Mouse (Mus musculus) monocyte, adult 5-6 weeks (primary cell): ENCODE results near the gene Duox1. TPM values are rescaled to one million over a fixed set of nuclear protein-coding genes. Genes with fewer than 3 reads are reported as not detected.

ENCODE experiments used
- ATAC-seq: fragments of 153-309, 156-312 bp; replicated peaks from 2 replicates; pipeline ENCODE4 v1.8.0; 2017; ENCODE audit warnings: mild to moderate bottlenecking; ENCODE audit not compliant: low TSS enrichment, insufficient number of reproducible peaks, severe bottlenecking, poor library complexity, low FRiP score
- total RNA-seq: library from RNA; stranded (forward); fragments of 200-1000, 200-491, 200-594 nt; gene quantifications from 3 replicates; pipeline ENCODE4 v1.2.3, GENCODE M21; 2017

Duox1 gene
- total RNA-seq, 1 experiment from 2014 or later: not detected

DNA sequence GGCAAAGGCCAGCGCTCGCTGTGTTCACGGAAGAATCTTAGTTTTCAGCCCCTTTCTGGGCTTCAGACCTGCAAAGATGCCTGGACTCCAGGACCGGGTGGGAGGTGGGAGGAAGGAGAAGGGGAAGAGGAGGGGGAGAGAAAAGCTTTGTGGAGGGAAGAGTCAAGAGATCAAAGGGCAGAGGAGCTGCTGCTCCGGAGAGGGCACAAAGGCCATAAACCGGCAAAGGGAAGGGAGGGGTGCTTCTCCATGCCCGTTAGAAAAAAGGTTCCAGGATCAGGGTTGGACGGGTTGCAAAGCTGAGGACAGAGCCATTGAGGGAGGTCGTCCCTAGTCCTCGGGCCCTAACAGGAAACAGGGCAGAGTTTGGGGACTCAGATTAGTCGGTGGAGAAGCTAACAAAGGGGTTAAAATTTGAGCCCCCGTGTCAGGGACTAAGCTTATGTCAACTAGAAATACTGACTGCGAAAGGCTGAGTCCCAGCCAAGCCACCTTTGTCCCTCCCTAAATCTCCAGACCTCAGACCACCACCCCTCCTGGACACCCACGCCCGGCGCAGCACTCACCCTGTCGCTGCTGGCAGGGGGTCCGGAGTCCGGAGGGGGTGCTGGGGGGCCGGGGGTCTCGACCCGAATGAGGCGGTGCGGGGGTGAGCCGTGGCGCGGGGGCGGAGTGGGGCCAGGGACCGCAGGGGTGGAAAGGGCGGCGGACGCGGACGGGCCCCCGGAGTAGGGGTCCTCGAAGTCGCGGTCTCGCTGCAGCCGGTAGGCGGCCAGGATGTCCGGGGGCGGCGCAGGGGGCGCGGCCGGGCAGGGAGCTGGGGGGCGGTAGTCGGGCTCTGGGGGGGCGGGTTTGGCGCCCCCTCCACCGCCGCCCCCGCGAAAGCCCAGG is 52.9 kb downstream of the Duox1 start:
- no peak for ATAC-seq

DNA sequence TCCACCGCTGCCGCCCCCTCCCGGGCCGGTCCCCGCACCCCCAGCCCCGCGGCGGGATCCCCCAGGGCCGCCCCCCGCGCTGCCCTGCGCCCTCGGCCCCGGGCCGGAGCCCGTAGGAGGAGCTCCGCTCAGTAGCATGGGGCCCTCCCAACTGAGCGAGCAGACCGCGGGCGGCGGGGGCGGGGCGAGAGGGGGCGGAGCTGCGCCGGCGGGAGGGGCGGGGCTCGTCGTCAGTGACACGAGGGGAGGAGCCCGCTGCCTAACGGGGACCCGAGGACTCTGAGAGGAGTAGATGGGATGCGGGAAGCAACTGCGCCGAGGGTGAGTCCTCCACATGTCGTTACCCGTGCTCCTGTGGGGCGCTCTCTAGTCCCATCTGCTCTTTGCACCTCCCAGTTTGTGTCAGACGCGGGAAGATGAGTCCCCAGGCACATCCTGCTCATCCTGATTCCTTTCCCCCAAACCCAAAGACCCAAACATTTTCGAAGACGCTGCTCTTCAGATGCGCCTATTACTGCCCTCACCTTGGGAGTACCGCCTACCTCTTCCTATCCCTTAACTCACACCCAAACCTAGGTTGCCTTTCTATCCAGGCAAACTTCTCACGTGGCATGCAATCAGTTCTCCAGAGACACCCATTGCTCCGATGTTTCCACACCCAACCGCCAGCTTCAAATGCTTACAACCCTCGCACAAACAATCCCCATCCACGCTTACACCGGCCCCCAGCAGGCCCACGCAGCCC is 53.7 kb downstream of the Duox1 start, which contains the start of gene Shf:
Gene Shf (minus strand): TSS at position 168 of the 745 bp plus-strand sequence.
- ATAC-seq: peak; percentile 64

DNA sequence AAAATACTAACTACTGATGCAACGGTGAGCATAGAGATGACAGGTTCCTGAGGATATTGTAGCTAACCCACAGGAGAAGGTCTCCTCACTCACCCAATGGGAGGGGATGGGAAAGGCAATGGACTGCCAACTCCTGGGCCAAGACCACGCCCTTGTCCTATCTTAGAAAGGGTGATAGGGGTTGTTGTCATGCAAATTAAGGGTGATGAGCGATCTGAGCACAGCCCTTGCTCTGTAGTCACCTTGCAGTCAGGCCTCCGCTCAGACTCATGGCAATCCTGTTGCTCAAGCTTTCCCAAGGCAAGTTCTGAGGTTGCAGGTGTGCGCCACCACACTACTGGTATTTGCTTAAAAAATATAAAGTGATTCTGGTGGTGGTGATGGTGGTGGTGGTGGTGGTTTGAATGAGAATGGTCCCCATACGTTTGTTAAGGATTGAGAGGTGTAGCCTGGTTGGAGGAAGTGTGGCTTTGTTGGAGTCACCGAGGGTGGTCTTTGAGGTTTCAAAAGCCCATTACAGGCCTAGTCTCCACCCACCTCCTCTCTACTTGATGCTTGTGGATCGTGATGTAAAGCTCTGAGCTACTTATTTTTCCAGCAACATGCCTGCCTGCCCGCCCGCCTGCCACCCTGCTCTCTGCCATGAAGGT is 54.8 kb downstream of the Duox1 start:
- no peak for ATAC-seq

DNA sequence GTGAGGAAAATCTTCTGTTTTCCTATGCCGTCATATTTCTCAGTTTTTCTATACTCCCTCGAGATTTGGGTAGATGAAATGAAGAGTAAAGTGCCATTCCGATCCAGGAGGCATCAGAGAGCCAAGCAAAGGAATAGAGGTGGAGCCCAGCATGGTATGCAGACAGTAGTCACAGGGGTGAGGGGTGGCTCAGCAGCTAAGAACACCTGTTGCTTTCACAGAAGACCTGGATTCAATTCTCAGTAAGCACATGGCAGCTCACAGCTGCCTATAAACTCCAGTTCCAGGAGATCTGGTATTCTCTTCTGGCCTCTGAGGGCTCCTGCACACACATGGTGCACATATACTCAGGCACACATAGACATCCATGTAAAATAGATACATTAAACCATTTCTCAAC is 56.6 kb downstream of the Duox1 start:
- ATAC-seq: no peak

DNA sequence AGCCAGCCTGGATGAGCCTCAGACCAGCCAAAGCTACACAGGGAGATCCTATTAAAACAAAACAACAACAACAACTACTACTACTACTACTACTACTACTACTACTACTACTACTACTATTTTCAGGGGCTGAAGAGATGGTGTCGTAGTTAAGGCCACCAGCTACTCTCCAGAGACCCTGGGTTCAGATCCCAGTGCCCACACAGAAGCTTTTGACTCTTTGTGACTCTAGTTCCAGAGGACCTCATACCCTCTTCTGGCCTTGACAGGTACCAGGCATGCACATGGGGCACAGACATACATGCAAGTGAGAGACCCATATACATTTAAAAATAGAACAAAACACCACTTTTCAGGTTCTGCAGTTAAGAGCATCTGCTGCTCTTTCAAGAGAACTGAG is 57.1 kb downstream of the Duox1 start:
- no peak for ATAC-seq

DNA sequence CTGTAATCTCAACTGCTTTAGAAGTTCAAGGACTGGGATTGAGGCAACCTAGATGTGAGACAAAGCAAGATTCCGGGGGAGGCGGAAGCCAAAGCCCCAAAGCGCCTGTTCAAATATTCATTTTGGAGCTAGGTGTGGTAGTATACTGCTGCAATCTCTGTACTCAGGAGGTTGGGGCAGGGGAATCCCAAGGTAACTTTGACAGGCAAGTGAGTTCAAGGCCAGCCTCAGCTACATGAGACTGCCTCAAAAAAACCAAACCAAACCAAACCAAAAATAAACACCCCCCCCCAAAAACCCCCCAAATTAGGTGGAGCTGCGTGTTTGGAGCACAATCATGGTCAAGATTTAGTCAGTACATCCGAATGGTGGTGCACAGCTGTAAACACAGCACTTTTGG is 58.5 kb downstream of the Duox1 start:
- no peak for ATAC-seq

DNA sequence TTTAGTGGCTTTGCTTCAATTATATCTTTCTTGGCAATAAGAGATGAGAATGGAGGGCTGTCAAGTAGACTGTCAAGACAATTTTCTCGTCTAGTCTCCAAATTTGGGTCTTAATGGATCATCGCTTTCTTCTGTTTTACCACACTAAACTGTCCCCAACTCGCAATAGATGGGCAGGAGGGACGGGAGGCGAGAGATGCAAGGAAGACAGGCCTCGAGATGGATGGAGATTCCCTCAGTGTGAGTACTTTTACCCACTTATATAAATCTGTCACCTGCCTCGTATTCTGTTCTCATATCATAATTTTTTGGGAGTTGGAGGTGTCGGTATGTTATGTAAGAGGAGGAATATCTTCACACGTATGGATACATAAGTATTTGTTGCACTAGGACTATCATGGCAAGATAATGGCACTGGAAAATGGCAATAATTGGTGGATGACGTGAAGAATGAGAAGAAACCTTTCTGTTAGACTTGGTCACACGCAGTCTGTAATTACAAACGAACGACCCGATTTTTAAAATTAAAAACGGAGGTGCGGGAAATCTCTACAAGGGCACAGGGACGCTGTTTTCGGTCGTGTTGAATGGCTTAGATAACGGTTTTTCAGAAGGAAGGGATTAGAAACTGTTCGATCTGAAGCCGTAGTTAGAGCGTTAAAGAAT is 59.3 kb downstream of the Duox1 start:
- no peak for ATAC-seq

DNA sequence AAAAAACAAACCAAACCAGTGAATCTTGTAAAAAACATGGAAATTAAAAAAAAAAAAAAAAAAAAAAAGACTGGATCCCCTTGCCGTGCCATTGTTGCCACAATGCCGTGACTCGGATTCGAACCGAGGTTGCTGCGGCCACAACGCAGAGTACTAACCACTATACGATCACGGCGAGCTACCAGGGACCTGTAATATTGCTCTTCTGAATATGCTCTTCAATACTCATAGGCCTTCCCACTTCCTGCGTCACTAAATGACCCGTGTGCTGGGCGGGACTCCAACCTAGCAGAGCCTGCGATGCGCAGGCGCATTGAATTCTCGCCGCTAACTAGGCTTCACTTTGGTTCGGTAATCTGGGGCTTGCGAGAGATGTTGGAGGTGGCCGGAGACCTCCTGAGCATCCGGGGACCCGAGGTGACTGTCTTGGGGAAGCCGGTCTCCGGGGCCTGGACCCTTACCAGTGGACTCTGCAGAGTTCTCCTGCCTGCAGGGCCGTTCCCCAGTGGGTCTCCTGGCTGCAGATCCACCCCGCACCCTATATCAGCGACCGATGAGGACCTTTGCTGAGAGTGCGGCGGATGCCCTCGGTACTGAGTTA is 60.0 kb downstream of the Duox1 start:
- ATAC-seq: peak; percentile 79

DNA sequence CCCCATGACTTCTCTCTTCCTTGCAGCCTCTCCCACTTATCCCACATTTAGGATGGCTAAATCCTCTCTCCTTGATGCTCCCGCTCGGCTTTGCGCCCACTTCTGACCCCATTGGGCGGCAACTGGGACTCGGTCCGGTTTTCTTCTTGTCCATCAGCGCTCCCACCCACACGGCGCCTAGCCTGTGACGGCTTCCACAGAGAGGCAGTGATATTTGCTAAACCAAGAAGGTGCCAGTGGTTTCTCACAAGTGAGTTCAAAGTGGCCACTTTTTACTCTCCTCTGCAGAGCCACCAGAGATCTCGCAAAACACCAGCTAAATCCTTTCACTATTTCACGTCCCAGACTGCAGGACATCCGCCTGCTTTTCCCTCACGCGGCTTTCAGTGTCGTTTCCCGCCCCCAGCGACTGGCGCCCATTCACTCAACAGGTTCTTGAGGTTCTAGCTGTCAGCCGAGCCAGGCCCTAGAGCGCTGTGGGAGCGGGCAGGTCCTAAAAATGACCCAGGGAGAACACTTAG is 60.6 kb downstream of the Duox1 start:
- 0 out of 2 replicates have a peak, but pooled peaks have one; percentile 3 for ATAC-seq

DNA sequence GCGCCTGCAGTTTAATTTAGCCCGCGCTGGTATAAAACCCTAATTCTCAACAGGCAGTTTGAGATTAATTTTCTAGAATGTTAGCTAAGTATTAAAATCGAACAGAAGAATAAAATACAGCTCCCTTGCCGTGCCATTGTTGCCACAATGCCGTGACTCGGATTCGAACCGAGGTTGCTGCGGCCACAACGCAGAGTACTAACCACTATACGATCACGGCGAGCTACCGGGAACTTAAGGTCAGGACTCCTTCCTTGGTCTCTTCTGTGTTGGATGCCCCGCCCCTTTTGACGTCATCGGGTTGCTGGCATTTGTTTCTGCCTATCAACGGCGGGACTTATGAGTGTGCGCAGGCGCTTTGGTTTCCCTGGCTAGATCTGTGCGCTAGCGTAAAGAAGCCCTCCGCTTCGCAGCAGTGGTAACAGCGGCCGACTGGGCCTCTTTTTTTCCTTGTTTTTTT is 61.8 kb downstream of the Duox1 start:
- peak; percentile 75 for ATAC-seq

DNA sequence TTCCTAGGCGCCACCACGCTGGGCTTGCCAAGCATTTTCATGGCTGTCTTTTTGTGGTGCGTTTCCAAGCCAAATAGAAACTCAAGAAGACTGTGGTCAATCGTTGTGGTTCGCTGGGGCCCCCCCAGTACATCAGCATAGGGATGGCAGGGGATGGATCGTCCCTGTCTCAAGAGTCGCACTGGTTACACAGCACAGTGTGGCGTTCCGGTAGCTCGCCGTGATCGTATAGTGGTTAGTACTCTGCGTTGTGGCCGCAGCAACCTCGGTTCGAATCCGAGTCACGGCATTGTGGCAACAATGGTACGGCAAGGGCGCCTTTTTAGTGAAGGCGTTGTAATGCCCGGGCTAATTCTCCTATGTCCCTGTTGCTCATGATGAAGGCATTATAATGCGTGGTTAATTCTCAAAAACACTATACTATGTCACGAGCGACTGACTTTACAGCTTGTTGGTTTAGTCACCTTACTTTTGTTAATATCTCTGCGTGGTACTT is 62.3 kb downstream of the Duox1 start:
- ATAC-seq: peak; percentile 32

DNA sequence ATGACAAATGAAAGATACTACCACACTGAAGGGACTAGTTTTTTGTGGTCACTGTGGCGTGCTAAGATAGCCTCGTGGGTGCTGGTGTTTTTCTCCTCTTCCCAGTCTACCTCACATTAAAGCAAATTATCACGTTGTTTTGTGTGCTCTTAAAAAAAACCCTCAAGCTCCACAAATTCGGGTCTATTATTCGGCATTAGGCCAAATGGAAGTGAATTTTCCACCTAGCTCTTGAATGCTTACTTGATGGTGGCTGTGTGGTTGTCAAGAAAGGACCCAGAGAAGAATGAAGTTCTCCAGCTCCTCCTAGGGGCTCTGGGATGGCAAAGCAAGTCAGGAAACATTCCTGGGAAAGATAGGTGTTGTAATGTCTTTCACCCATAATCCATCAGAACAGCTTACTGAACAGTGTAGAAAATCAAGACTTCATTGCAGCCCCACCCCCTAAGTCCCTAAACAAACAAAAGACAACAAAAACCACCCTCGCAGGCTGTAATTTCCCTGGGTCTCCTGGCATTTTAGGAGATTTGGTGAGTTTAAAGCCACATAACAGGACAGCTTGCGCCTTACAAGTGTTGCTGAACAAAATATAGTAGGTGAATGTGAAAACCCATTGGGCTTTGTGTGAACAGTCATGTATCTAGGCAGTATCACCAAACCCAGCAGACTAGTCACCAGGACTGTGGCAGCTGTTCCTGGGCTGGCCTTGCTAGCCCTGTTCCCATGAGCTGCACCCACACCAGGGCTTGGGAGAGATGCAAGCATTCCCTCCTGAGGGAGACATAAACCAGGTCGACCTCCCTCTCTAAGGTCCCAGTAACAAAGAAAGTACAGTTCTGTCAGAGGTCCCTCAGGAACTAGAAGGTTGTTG is 63.2 kb downstream of the Duox1 start:
- ATAC-seq: no peak

DNA sequence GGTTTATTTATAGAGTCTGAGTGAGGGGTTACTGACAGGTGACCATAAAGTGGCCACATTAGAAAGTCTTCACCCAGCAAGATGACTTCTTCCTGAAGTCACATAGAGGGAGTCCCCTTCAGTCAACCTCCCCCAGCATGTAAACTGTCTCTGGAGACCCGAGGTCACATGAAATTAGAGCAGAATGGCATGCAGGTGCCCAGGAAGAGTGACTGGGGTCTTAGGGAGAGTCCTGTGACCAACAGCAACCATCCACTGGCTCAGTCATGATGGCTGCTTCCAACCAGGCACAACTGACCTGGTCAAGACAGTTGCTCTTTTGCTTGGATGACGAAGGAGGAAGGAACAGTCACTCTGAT is 63.8 kb downstream of the Duox1 start:
- no peak for ATAC-seq

DNA sequence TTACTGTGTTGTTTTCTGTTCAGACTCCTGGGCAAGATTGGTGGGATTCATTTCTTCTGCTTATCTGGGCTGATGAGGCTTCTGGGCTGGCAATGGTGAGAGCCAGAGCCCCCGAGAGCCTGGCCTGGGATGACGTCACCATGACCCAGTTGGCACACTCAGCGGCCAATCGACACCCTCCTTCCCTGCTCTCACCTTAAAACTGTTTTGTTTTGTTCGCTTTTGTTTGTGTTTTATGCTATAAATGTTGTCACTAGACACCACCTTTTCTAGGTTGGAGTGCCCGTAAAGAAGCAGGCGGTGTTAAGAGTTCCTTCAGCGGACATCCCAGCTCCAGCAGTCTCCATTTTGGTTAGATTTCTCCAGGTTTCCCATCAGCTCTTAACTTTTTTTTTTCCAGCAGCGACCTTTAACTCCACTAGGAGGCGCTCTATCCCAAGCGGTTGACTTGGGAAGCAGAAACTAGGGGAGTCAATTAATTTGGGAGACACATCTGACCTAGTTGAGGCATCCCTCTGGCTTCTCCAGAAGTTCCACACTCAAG is 65.4 kb downstream of the Duox1 start:
- no peak for ATAC-seq

DNA sequence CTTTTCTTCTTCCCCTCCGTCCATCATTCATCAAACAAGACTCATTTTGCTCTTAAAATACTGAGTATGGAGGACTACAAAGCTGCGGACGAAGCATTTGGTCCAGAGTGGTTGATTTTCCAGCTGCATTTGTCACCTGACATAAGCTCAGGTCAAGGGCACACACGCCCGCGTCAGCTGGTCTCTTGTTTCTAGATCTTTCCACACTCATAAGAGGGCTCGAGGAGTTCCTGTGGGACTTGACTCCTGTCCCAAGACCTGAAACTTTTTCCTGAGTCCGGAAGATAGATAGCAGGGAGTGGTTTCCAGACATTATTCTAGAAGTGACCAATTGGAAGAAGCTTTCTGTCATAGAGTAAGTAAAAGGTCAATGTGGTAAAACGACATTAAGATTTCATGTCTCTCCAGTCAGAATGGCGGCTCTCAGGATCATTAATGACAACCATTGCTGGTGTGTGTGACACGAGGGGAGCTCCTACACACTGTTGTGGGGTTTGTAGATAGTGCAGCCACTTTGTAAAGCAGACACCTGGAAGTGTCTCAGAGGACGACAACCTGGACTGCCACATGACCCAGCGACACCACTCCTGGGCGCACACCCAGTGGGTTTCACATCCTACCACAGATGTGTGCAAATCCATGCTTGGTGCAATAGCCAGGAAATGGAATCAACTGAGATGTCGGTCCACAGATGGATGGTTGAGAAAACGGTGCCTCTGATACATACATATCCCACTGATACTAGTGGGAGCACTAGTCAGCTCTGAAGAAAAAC is 66.0 kb downstream of the Duox1 start:
- ATAC-seq: no peak

DNA sequence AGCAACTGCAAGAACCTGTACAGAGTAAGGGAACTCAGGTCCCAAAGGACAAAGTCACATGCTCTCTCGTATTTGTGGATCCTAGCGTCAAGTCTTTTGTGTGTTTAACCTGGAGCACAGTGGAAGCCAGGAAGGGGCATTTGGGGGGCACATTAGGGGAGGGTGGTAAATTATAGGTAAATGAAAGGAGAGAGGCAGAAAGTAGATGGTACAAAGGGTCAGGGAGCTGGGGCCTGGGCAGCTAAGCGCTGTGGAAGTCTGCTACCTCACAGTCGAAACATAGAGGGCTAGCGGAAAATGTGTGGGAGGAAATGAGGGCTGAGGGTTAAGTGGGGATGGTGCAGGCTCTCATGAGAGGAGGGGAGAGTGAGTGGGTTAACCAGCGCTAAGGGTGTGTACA is 66.6 kb downstream of the Duox1 start:
- no peak for ATAC-seq
